Mouse (Mus musculus): ENCODE measurements at regions not wholly inside any gene's neighbourhood (a gene's known extent, or its start where the extent isn't known, plus 50 kb on each side); places are given as distances from the start of the nearest gene placed in this dataset.

GRCm38 (mm10) chr14:9318796-9319465 is 652.9 kb upstream of the 4930452B06Rik start:
- H3K9me3 ChIP-seq (ENCODE audit: low read depth, low read length) = no peaks in the 10 kb centered on the region
- no peak overlapping the region for H3K9ac ChIP-seq
- no peak for TF ChIP-seq CTCF (IDR thresholded peaks at IDR 0.05; ENCODE audit: low read depth)
- WGBS = 94% methylated on average over 2 of the region's 2 CpGs
- H3K4me3 ChIP-seq (ENCODE audit: low read depth, low read length) = no peak overlapping the region
- H3K27me3 ChIP-seq (ENCODE audit: insufficient read depth, low read length) = no peaks in the 10 kb centered on the region
- H3K4me1 ChIP-seq (ENCODE audit: insufficient read depth) = no peaks in the 10 kb centered on the region
- DNase-seq (no peak), ATAC-seq (ENCODE audit: insufficient read depth) (no peak)
- H3K27ac ChIP-seq (ENCODE audit: low read depth) = no peak overlapping the region
- H3K36me3 ChIP-seq (ENCODE audit: insufficient read depth) = no peaks in the 10 kb centered on the region
- H3K4me2 ChIP-seq = no peak overlapping the region

DNA sequence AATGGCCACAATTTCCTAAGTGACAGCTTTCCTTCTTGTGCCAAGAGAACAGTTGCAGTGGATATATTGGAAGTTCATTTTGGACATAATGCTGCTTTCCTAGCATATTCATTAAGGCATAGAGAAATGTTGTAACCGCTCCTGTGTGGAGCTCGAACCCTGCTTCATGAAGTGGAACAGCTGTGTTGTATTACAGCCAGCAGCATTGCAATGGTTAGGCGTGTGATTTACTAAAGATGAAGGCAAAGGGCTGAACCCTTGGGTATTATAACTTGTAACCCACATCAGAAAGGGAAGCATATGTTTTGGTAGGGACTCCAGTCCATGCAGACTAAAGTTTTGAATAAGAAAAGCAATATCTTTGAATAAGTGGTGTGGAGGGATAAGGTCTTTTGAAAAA is 649.2 kb upstream of the 4930452B06Rik start:
- Histone ChIP-seq H3K4me1 (ENCODE audit: insufficient read depth) (no peaks in the 10 kb centered on the region), H3K4me3 (ENCODE audit: low read depth, low read length) (no peak overlapping the region), H3K9ac (no peak overlapping the region), H3K36me3 (ENCODE audit: insufficient read depth) (no peaks in the 10 kb centered on the region), H3K4me2 (no peak overlapping the region), H3K27ac (ENCODE audit: low read depth) (no peak overlapping the region), H3K9me3 (ENCODE audit: low read depth, low read length) (no peaks in the 10 kb centered on the region), H3K27me3 (ENCODE audit: insufficient read depth, low read length) (no peaks in the 10 kb centered on the region)
- 48% methylated on average over 3 of the region's 3 CpGs for WGBS
- ATAC-seq (ENCODE audit: insufficient read depth) (peak; percentile 86; the same call in 1 of the 2 replicates), DNase-seq (peak; percentile 80)
- TF ChIP-seq CTCF (IDR thresholded peaks at IDR 0.05; ENCODE audit: low read depth) = no peak

GRCm38 (mm10) chr14:9296145-9296544 is 630.1 kb upstream of the 4930452B06Rik start:
- no peaks in the 10 kb centered on the region for H3K36me3 ChIP-seq (ENCODE audit: insufficient read depth)
- H3K4me1 ChIP-seq (ENCODE audit: insufficient read depth) = no peaks in the 10 kb centered on the region
- no peak overlapping the region for H3K4me3 ChIP-seq (ENCODE audit: low read depth, low read length)
- H3K9me3 ChIP-seq (ENCODE audit: low read depth, low read length) = no peaks in the 10 kb centered on the region
- DNase-seq (no peak), ATAC-seq (ENCODE audit: insufficient read depth) (no peak)
- TF ChIP-seq CTCF (IDR thresholded peaks at IDR 0.05; ENCODE audit: low read depth) = no peak
- no peak overlapping the region for H3K27ac ChIP-seq (ENCODE audit: low read depth)
- no peaks in the 10 kb centered on the region for H3K27me3 ChIP-seq (ENCODE audit: insufficient read depth, low read length)
- WGBS = 65% methylated on average over 1 of the region's 1 CpGs
- no peak overlapping the region for H3K9ac ChIP-seq
- H3K4me2 ChIP-seq = no peak overlapping the region

- no peaks in the 10 kb centered on the region for H3K36me3 ChIP-seq (ENCODE audit: insufficient read depth)
- H3K4me3 ChIP-seq (ENCODE audit: low read depth, low read length) = no peak overlapping the region
- no peak overlapping the region for H3K4me2 ChIP-seq
- DNase-seq (no peak), ATAC-seq (ENCODE audit: insufficient read depth) (no peak)
- TF ChIP-seq CTCF (IDR thresholded peaks at IDR 0.05; ENCODE audit: low read depth) = no peak
- no peaks in the 10 kb centered on the region for H3K4me1 ChIP-seq (ENCODE audit: insufficient read depth)
- WGBS = 78% methylated on average over 2 of the region's 2 CpGs
- no peaks in the 10 kb centered on the region for H3K27me3 ChIP-seq (ENCODE audit: insufficient read depth, low read length)
- no peak overlapping the region for H3K9ac ChIP-seq
- H3K27ac ChIP-seq (ENCODE audit: low read depth) = no peak overlapping the region
- H3K9me3 ChIP-seq (ENCODE audit: low read depth, low read length) = no peaks in the 10 kb centered on the region
Observed at GRCm38 (mm10) chr14:9294555-9294954, 628.5 kb upstream of the 4930452B06Rik start.

GRCm38 (mm10) chr14:9288103-9288502 is 622.1 kb upstream of the 4930452B06Rik start:
- ATAC-seq (ENCODE audit: insufficient read depth) (no peak), DNase-seq (no peak)
- no peak overlapping the region for H3K9ac ChIP-seq
- H3K36me3 ChIP-seq (ENCODE audit: insufficient read depth) = no peaks in the 10 kb centered on the region
- 86% methylated on average over 1 of the region's 1 CpGs for WGBS
- H3K27me3 ChIP-seq (ENCODE audit: insufficient read depth, low read length) = no peaks in the 10 kb centered on the region
- H3K9me3 ChIP-seq (ENCODE audit: low read depth, low read length) = no peaks in the 10 kb centered on the region
- no peak for TF ChIP-seq CTCF (IDR thresholded peaks at IDR 0.05; ENCODE audit: low read depth)
- no peak overlapping the region for H3K4me3 ChIP-seq (ENCODE audit: low read depth, low read length)
- H3K4me2 ChIP-seq = no peak overlapping the region
- H3K27ac ChIP-seq (ENCODE audit: low read depth) = no peak overlapping the region
- no peaks in the 10 kb centered on the region for H3K4me1 ChIP-seq (ENCODE audit: insufficient read depth)

DNA sequence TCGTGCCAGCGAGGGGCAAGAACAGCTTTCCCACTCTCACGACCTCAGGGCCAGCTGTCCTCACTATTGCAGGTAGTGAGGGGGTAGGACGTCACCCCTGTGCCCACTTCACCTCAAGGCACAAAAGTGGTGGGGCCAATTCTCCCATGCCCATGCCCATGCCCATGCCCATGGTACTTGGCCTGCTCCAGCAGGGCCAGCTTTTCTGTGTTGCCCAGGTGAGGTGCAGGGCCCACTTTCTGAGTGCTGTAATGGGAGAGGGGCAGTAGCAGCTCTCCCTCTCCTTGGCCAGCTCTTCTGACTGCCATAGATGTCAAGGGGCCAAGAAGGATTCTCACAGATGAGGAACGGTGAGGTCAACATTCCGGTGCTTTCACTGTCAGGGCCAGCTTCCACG is 619.6 kb upstream of the 4930452B06Rik start:
- Histone ChIP-seq H3K27me3 (ENCODE audit: insufficient read depth, low read length) (no peaks in the 10 kb centered on the region), H3K27ac (ENCODE audit: low read depth) (no peak overlapping the region), H3K4me1 (ENCODE audit: insufficient read depth) (no peaks in the 10 kb centered on the region), H3K4me2 (no peak overlapping the region), H3K9me3 (ENCODE audit: low read depth, low read length) (no peaks in the 10 kb centered on the region), H3K36me3 (ENCODE audit: insufficient read depth) (no peaks in the 10 kb centered on the region), H3K4me3 (ENCODE audit: low read depth, low read length) (no peak overlapping the region), H3K9ac (no peak overlapping the region)
- TF ChIP-seq CTCF (IDR thresholded peaks at IDR 0.05; ENCODE audit: low read depth) = no peak
- ATAC-seq (ENCODE audit: insufficient read depth) (no peak), DNase-seq (no peak)
- 85% methylated on average over 7 of the region's 7 CpGs for WGBS

DNA sequence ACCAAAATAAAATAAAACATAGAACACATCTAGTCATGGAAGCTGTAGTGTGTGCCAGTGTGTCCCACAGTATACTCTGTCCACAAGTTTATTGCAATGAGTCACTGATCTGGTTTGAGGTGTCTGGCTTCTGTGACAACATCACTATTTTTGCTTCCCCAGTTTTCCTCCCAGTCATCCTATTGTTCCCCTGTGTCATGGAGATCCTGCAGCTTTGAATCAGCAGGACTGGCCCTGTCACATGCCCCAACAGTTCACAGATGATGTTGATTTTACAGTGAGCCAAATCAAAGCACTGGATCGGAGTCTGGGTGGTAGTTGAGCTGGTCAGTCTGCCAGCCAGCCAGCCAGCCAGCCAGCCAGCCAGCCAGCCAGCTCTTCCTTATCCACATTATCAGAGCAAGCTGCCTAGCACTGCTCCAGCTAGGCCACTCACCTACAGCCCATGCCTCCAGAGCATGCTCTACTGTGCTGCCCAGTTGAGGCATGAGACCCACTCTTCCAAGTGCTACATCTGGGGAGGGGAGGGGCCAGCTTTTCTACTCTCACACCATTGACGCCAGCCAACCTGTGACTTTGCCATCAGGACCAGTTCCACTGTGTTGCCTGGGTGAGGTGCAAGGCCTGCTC is 619.1 kb upstream of the 4930452B06Rik start:
- ATAC-seq (ENCODE audit: insufficient read depth) = no peak
- no peak overlapping the region for H3K27ac ChIP-seq (ENCODE audit: low read depth)
- no peaks in the 10 kb centered on the region for H3K27me3 ChIP-seq (ENCODE audit: insufficient read depth, low read length)
- 75% methylated on average over 2 of the region's 2 CpGs for WGBS
- no peak overlapping the region for H3K4me2 ChIP-seq
- no peaks in the 10 kb centered on the region for H3K36me3 ChIP-seq (ENCODE audit: insufficient read depth)
- no peak overlapping the region for H3K4me3 ChIP-seq (ENCODE audit: low read depth, low read length)
- TF ChIP-seq CTCF (IDR thresholded peaks at IDR 0.05; ENCODE audit: low read depth) = no peak
- no peak overlapping the region for H3K9ac ChIP-seq
- H3K4me1 ChIP-seq (ENCODE audit: insufficient read depth) = no peaks in the 10 kb centered on the region
- no peak for DNase-seq
- H3K9me3 ChIP-seq (ENCODE audit: low read depth, low read length) = no peaks in the 10 kb centered on the region

All from lung, embryonic 14.5 days (tissue).